Mouse (Mus musculus) G1E (cell line): Measurements from ENCODE around the gene Rarres1. TPM values are rescaled to one million over a fixed set of nuclear protein-coding genes. Genes with fewer than 3 reads are reported as not detected.
A peak's percentile ranks its signal among the peaks of the same experiment; 100 is the strongest.

Experiments
- ATAC-seq: 2 replicates; pipeline ENCODE4 v1.8.0; 2016; ENCODE audit warnings: mild to moderate bottlenecking; ENCODE audit not compliant: insufficient number of reproducible peaks, poor library complexity, low FRiP score, severe bottlenecking; ENCODE audit errors: extremely low read depth
- DNase-seq: peaks from one replicate; pipeline ENCODE4 v3.0.0; 2012; ENCODE audit warnings: low spot score
- H3K27me3 ChIP-seq: 2 replicates; pipeline ENCODE4 v1.6.1; 2012; ENCODE audit warnings: mild to moderate bottlenecking, low read length, inconsistent platforms; ENCODE audit not compliant: insufficient read depth
- H3K36me3 ChIP-seq: replicated peaks from 2 replicates; pipeline ENCODE3; 2012; ENCODE audit warnings: mild to moderate bottlenecking, inconsistent platforms
- H3K4me1 ChIP-seq: 2 replicates; pipeline ENCODE4 v1.6.1; 2012; ENCODE audit warnings: low read depth, low read length, inconsistent platforms, mixed read lengths; ENCODE audit not compliant: insufficient read depth
- H3K4me3 ChIP-seq: 2 replicates; pipeline ENCODE4 v1.5.1; 2012; ENCODE audit warnings: low read depth, mild to moderate bottlenecking, inconsistent platforms, low read length, moderate library complexity, mixed read lengths
- H3K9me3 ChIP-seq: replicated peaks from 2 replicates; pipeline ENCODE4 v1.6.1; 2012; ENCODE audit warnings: inconsistent platforms
- CTCF ChIP-seq: IDR thresholded peaks from 2 replicates; pipeline ENCODE4 v1.5.1; 2012; ENCODE audit warnings: low read depth, low read length, inconsistent platforms, mixed read lengths
- GATA1 ChIP-seq: IDR thresholded peaks from 2 replicates; pipeline ENCODE4 v1.6.1; 2012; ENCODE audit warnings: borderline replicate concordance, low read length, inconsistent platforms, mixed read lengths
- GATA2 ChIP-seq: IDR thresholded peaks from 2 replicates; pipeline ENCODE4 v1.6.1; 2012; ENCODE audit warnings: low read depth, low read length, inconsistent platforms, borderline replicate concordance
- POLR2AphosphoS5 ChIP-seq: IDR thresholded peaks from 2 replicates; pipeline ENCODE4 v1.6.1; 2012; ENCODE audit warnings: low read depth, low read length, inconsistent platforms; ENCODE audit not compliant: insufficient replicate concordance
- TAL1 ChIP-seq: conservative IDR thresholded peaks from 2 replicates; pipeline ENCODE4 v1.6.1; 2012; ENCODE audit warnings: low read depth, low read length, inconsistent platforms, mixed read lengths
- polyA plus RNA-seq: library from polyadenylated mRNA; stranded (reverse); fragments of >175 nt; gene quantifications from 2 replicates; pipeline ENCODE4 v1.2.3, GENCODE M21; 2012
- total RNA-seq, 2 experiments: library from RNA; stranded (forward) in 1 of 2; stranded (reverse) in 1 of 2; fragments of 200-1000 nt in 1 of 2; fragments of >200 nt in 1 of 2; fragmentation: Nextera tagmentation in 1 of 2; gene quantifications; 2 replicates each; pipeline ENCODE4 v1.2.3; 2014 to 2017

Gene Rarres1
- total and polyA plus RNA-seq, 3 experiments: 0.38 TPM; not detected in 2

GRCm38 (mm10) chr3:67449660-67450059 is 65.7 kb downstream of the Rarres1 start:
- H3K4me1 ChIP-seq: no peaks in the 10 kb centered on the region
- H3K27me3 ChIP-seq: no peaks in the 10 kb centered on the region
- TF ChIP-seq GATA1 (no peak), GATA2 (no peak), CTCF (no peak), POLR2AphosphoS5 (no peak), TAL1 (no peak)
- ATAC-seq (no peak), DNase-seq (no peak)
- H3K4me3 ChIP-seq: no peak overlapping the region
- H3K9me3 ChIP-seq: no peaks in the 10 kb centered on the region
- peaks cover 90% of the 10 kb centered on the region for H3K36me3 ChIP-seq

GRCm38 (mm10) chr3:67447143-67447542 is 68.2 kb downstream of the Rarres1 start:
- H3K4me1 ChIP-seq: no peaks in the 10 kb centered on the region
- DNase-seq (no peak), ATAC-seq (no peak)
- peaks cover 4% of the 10 kb centered on the region for H3K9me3 ChIP-seq
- peaks cover 94% of the 10 kb centered on the region for H3K36me3 ChIP-seq
- no peak overlapping the region for H3K4me3 ChIP-seq
- H3K27me3 ChIP-seq: no peaks in the 10 kb centered on the region
- TF ChIP-seq POLR2AphosphoS5 (no peak), TAL1 (no peak), GATA1 (no peak), GATA2 (no peak), CTCF (no peak)

GRCm38 (mm10) chr3:67434011-67434410 is 81.3 kb downstream of the Rarres1 start:
- Histone ChIP-seq H3K4me1 (peaks cover 15% of the 10 kb centered on the region), H3K9me3 (no peaks in the 10 kb centered on the region), H3K36me3 (peaks cover 78% of the 10 kb centered on the region), H3K27me3 (no peaks in the 10 kb centered on the region), H3K4me3 (no peak overlapping the region)
- ATAC-seq: no peak
- TF ChIP-seq POLR2AphosphoS5: no peak
- TF ChIP-seq GATA2: no peak
- TF ChIP-seq CTCF: no peak
- no peak for TF ChIP-seq TAL1
- no peak for TF ChIP-seq GATA1
- no peak for DNase-seq

- DNase-seq (peak; percentile 87), ATAC-seq (peak; percentile 99)
- Histone ChIP-seq H3K36me3 (peaks cover 38% of the 10 kb centered on the region), H3K27me3 (no peaks in the 10 kb centered on the region), H3K4me3 (peak within 1 kb of the TSS; percentile 99), H3K4me1 (peaks cover 15% of the 10 kb centered on the region), H3K9me3 (peaks cover 12% of the 10 kb centered on the region)
- TF ChIP-seq POLR2AphosphoS5 (no peak), CTCF (peak; percentile 68), GATA2 (no peak), GATA1 (no peak), TAL1 (no peak)
These were observed 85.3 kb downstream of the Rarres1 start, which contains the start of gene Gfm1 for GRCm38 (mm10) chr3:67429999-67430380. TSS of gene Gfm1 (plus strand) at chr3:67430096.

DNA sequence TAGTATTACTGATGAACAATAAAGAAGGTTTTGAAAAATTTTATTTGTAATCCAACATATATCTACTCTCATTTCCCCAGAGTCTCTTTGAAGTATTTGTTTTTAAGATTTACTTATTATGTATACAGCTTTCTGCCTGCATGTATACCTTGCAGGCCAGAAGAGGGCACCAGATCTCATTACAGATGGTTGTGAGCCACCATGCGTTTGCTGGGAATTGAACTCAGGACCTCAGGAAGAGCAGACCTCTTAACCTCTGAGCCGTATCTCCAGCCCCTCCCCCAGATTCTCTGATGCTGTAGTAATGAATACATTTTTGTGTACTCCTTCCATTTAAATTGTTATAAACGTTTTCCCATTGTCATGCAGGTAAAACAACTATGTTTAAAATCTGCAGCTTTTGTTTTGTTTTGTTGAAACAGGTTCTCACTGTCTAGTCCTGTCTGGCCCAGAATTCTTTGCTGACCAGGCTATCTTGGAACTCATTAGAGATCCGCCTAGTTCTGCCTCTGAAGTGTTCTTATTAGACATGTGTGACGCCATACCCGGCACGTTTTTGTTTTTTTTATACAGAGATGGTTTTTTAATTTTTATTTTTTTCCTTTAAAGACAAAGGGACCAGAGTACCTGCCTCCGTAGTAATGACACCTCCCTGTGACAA is 85.9 kb downstream of the Rarres1 start:
- Histone ChIP-seq H3K4me3 (peak overlapping the region; percentile 99), H3K27me3 (no peaks in the 10 kb centered on the region), H3K4me1 (peaks cover 15% of the 10 kb centered on the region), H3K9me3 (peaks cover 12% of the 10 kb centered on the region), H3K36me3 (peaks cover 33% of the 10 kb centered on the region)
- ATAC-seq (no peak), DNase-seq (no peak)
- no peak for TF ChIP-seq POLR2AphosphoS5
- TF ChIP-seq GATA1: no peak
- TF ChIP-seq TAL1: no peak
- no peak for TF ChIP-seq GATA2
- TF ChIP-seq CTCF: no peak

Other genes with a start within 250 kb of the Rarres1 start
- not detected in 2 replicates for gene Mlf1, start 141.4 kb downstream of the Rarres1 start, total RNA-seq (2014; fragmentation: Nextera tagmentation)
- not detected in 2 replicates for gene Mlf1, start 141.4 kb downstream of the Rarres1 start, total RNA-seq (2017)
- not detected in 2 replicates for gene Mlf1, start 141.4 kb downstream of the Rarres1 start, polyA plus RNA-seq
- not detected in 2 replicates for gene Gm17402, start 140.4 kb downstream of the Rarres1 start, total RNA-seq (2014; fragmentation: Nextera tagmentation)
- not detected in 2 replicates for gene Gm17402, start 140.4 kb downstream of the Rarres1 start, total RNA-seq (2017)
- not detected in 2 replicates for gene Gm17402, start 140.4 kb downstream of the Rarres1 start, polyA plus RNA-seq
- gene Gfm1, start 85.4 kb downstream of the Rarres1 start, total RNA-seq (2014; fragmentation: Nextera tagmentation): 74.6 and 84.0 TPM in 2 replicates
- 81.0 and 89.4 TPM in 2 replicates for gene Gfm1, start 85.4 kb downstream of the Rarres1 start, total RNA-seq (2017)
- gene Gfm1, start 85.4 kb downstream of the Rarres1 start, polyA plus RNA-seq: 8.0 and 9.7 TPM in 2 replicates
- 44.2 and 59.2 TPM in 2 replicates for gene Lxn, start 51.6 kb downstream of the Rarres1 start, total RNA-seq (2014; fragmentation: Nextera tagmentation)
- gene Lxn, start 51.6 kb downstream of the Rarres1 start, total RNA-seq (2017): 84.6 and 92.3 TPM in 2 replicates
- gene Lxn, start 51.6 kb downstream of the Rarres1 start, polyA plus RNA-seq: 26.1 and 30.6 TPM in 2 replicates
- 29.5 and 30.1 TPM in 2 replicates for gene Mfsd1, start 67.2 kb upstream of the Rarres1 start, total RNA-seq (2014; fragmentation: Nextera tagmentation)
- 188 and 206 TPM in 2 replicates for gene Mfsd1, start 67.2 kb upstream of the Rarres1 start, total RNA-seq (2017)
- 24.0 and 25.6 TPM in 2 replicates for gene Mfsd1, start 67.2 kb upstream of the Rarres1 start, polyA plus RNA-seq